Mouse (Mus musculus) kidney, embryonic 15.5 days (tissue): ENCODE results near the gene Gpx8. TPM values are rescaled to one million over a fixed set of nuclear protein-coding genes. Genes with fewer than 3 reads are reported as not detected.

ENCODE experiments used
- ATAC-seq: fragments of 200-750 bp; cut with Nextera tagmentation; replicated peaks from 2 replicates; pipeline ENCODE4 v1.8.0; 2017; ENCODE audit warnings: moderate TSS enrichment; ENCODE audit not compliant: low FRiP score
- H3K27ac ChIP-seq: fragments of 300-500 bp; sonication (generic); 2 replicates; pipeline ENCODE4 v1.5.1; 2015; ENCODE audit warnings: mild to moderate bottlenecking, inconsistent platforms
- H3K27me3 ChIP-seq: fragments of 300-500 bp; sonication (generic); 2 replicates; pipeline ENCODE4 v1.6.1; 2015; ENCODE audit warnings: inconsistent platforms
- H3K36me3 ChIP-seq: fragments of 300-500 bp; sonication (generic); 2 replicates; pipeline ENCODE4 v1.6.1; 2015; ENCODE audit warnings: inconsistent platforms
- H3K4me1 ChIP-seq: fragments of 300-500 bp; sonication (generic); 2 replicates; pipeline ENCODE4 v1.6.1; 2015; ENCODE audit warnings: inconsistent platforms
- H3K4me2 ChIP-seq: fragments of 300-500 bp; sonication (generic); 2 replicates; pipeline ENCODE4 v1.6.1; 2015; ENCODE audit warnings: moderate library complexity, mild to moderate bottlenecking, inconsistent platforms
- H3K4me3 ChIP-seq: fragments of 300-500 bp; sonication (generic); replicated peaks from 2 replicates; pipeline ENCODE4 v1.5.1; 2015; ENCODE audit warnings: mild to moderate bottlenecking, inconsistent platforms
- H3K9ac ChIP-seq: fragments of 300-500 bp; sonication (generic); 2 replicates; pipeline ENCODE4 v1.6.1; 2015; ENCODE audit warnings: mild to moderate bottlenecking, inconsistent platforms
- H3K9me3 ChIP-seq: fragments of 300-500 bp; sonication (generic); replicated peaks from 2 replicates; pipeline ENCODE4 v1.6.1; 2016; ENCODE audit warnings: inconsistent platforms
- WGBS: fragments of 180-500 bp; shearing (Covaris S2); methylation state at CpG from one replicate; pipeline ENCODE4 v1.1.7; 2015; ENCODE audit warnings: mixed read lengths; 5-methylcytosine and 5-hydroxymethylcytosine counted together
- polyA plus RNA-seq: library from polyadenylated mRNA; unstranded; fragments of >200 nt; fragmentation: Nextera tagmentation; extraction: Ambion mirVana; gene quantifications from 2 replicates; pipeline ENCODE4 v1.2.1, GENCODE M21; 2015

Gene Gpx8
- polyA plus RNA-seq, 1 experiment from 2014 or later: 161 TPM

DNA sequence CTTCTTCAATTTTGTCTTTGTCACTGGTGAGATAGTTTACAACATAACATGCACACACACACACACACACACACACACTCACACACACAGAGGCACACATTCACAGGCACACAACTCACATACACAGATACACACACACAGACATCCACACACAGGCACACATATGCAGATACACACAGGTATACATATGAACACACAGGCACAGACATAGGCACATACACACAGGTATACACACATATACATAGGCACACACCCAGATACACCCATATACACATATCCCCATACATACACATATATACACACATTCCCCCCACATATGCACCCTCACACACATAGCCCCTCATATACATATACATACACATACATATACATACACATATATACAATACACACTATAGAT, 808 bp upstream of the Gpx8 start:
- Histone ChIP-seq H3K9ac (no peak overlapping the region), H3K36me3 (peaks cover 14% of the 10 kb centered on the region), H3K27me3 (0 out of 2 replicates have a peak, but pooled peaks cover 4% of the 10 kb centered on the region), H3K4me1 (peaks cover 17% of the 10 kb centered on the region), H3K4me3 (no peak overlapping the region), H3K9me3 (no peaks in the 10 kb centered on the region), H3K27ac (no peak overlapping the region), H3K4me2 (peak overlapping the region; percentile 61; the same call in 1 of the 2 replicates)
- peak; percentile 38 for ATAC-seq

- Histone ChIP-seq H3K36me3 (peaks cover 18% of the 10 kb centered on the region), H3K4me2 (peak overlapping the region; percentile 61), H3K4me1 (peaks cover 17% of the 10 kb centered on the region), H3K4me3 (peak overlapping the region; percentile 67), H3K27ac (peak overlapping the region; percentile 93), H3K27me3 (0 out of 2 replicates have a peak, but pooled peaks cover 4% of the 10 kb centered on the region), H3K9me3 (no peaks in the 10 kb centered on the region), H3K9ac (peak overlapping the region; percentile 53)
- ATAC-seq: no peak
- 7% methylated on average over 18 of the region's 18 CpGs for WGBS
Measured at GRCm38 (mm10) chr13:113045458-113046110, 626 bp downstream of the Gpx8 start.

DNA sequence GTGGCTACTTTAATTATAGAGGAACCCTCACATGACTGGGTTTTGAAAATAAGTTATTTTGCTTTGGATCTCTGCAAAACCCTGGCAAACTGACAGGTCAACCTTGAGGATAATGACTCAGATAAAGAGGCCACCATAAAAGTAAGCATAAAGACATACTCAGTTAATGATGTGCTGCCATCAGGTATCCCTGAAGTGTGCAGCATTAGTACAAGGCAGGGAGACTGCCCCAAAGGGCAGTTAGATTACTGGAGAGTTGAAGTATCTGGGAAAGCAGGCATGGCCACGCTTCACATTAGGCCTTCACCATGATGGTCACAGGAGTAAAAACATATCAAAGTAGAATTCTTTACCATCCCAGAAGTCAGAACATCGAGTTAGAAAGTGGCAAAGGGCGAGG, 1.3 kb downstream of the Gpx8 start:
- whole genome bisulfite sequencing: 30% methylated on average over 3 of the region's 3 CpGs
- H3K4me2 ChIP-seq: peak overlapping the region; percentile 61

GRCm38 (mm10) chr13:113035852-113036251, 10.4 kb downstream of the Gpx8 start:
- no peak overlapping the region for H3K27ac ChIP-seq
- H3K9ac ChIP-seq: no peak overlapping the region
- peaks cover 53% of the 10 kb centered on the region for H3K27me3 ChIP-seq
- no peaks in the 10 kb centered on the region for H3K9me3 ChIP-seq
- H3K4me1 ChIP-seq: peaks cover 37% of the 10 kb centered on the region
- H3K36me3 ChIP-seq: no peaks in the 10 kb centered on the region
- under 1% methylated on average over 4 of the region's 4 CpGs for WGBS
- H3K4me2 ChIP-seq: peak overlapping the region; percentile 99
- peak overlapping the region; percentile 62 for H3K4me3 ChIP-seq
- peak; percentile 88 for ATAC-seq

More for the DNA sequence above, 1.3 kb downstream of the Gpx8 start:
- Histone ChIP-seq H3K9ac (peak overlapping the region; percentile 53; the same call in 1 of the 2 replicates), H3K27me3 (0 out of 2 replicates have a peak, but pooled peaks cover 4% of the 10 kb centered on the region), H3K27ac (no peak overlapping the region), H3K4me1 (peaks cover 20% of the 10 kb centered on the region), H3K4me3 (peak overlapping the region; percentile 67), H3K9me3 (no peaks in the 10 kb centered on the region), H3K36me3 (peaks cover 18% of the 10 kb centered on the region)
- no peak for ATAC-seq

- no peaks in the 10 kb centered on the region for H3K36me3 ChIP-seq
Measured at GRCm38 (mm10) chr13:113034950-113035421, 11.2 kb downstream of the Gpx8 start, which contains the start of gene Cdc20b. TSS of gene Cdc20b (plus strand) at chr13:113035111.

GRCm38 (mm10) chr13:113034271-113034886, 11.8 kb downstream of the Gpx8 start:
- H3K4me3 ChIP-seq: peak overlapping the region; percentile 62
- under 1% methylated on average over 11 of the region's 11 CpGs for WGBS

More at GRCm38 (mm10) chr13:113034950-113035421, 11.2 kb downstream of the Gpx8 start, which contains the start of gene Cdc20b:
- H3K9me3 ChIP-seq: no peaks in the 10 kb centered on the region
- H3K27ac ChIP-seq: no peak within 1 kb of the TSS
- H3K4me1 ChIP-seq: peaks cover 35% of the 10 kb centered on the region
- WGBS: under 1% methylated on average over 46 of the region's 46 CpGs
- H3K4me2 ChIP-seq: peak within 1 kb of the TSS; percentile 99
- H3K4me3 ChIP-seq: peak within 1 kb of the TSS; percentile 62
- peaks cover 57% of the 10 kb centered on the region for H3K27me3 ChIP-seq
- H3K9ac ChIP-seq: peak within 1 kb of the TSS; percentile 50
- 0 out of 2 replicates have a peak, but pooled peaks have one; percentile 10 for ATAC-seq

GRCm38 (mm10) chr13:113032831-113033230, 13.4 kb downstream of the Gpx8 start:
- Histone ChIP-seq H3K36me3 (no peaks in the 10 kb centered on the region), H3K9ac (no peak overlapping the region), H3K27me3 (peaks cover 67% of the 10 kb centered on the region), H3K27ac (no peak overlapping the region), H3K4me1 (peaks cover 31% of the 10 kb centered on the region), H3K9me3 (no peaks in the 10 kb centered on the region), H3K4me2 (no peak overlapping the region), H3K4me3 (no peak overlapping the region)
- ATAC-seq: no peak

More at GRCm38 (mm10) chr13:113034271-113034886, 11.8 kb downstream of the Gpx8 start:
- H3K4me2 ChIP-seq: peak overlapping the region; percentile 99
- H3K27ac ChIP-seq: no peak overlapping the region
- peaks cover 63% of the 10 kb centered on the region for H3K27me3 ChIP-seq
- ATAC-seq: no peak
- peak overlapping the region; percentile 50 for H3K9ac ChIP-seq
- H3K4me1 ChIP-seq: peaks cover 31% of the 10 kb centered on the region
- no peaks in the 10 kb centered on the region for H3K9me3 ChIP-seq
- no peaks in the 10 kb centered on the region for H3K36me3 ChIP-seq

- H3K9me3 ChIP-seq: no peaks in the 10 kb centered on the region
- H3K4me3 ChIP-seq: peak overlapping the region; percentile 57
- no peak overlapping the region for H3K27ac ChIP-seq
- peaks cover 63% of the 10 kb centered on the region for H3K27me3 ChIP-seq
- H3K4me1 ChIP-seq: peaks cover 31% of the 10 kb centered on the region
- WGBS: 1% methylated on average over 40 of the region's 40 CpGs
- no peaks in the 10 kb centered on the region for H3K36me3 ChIP-seq
- H3K9ac ChIP-seq: peak overlapping the region; percentile 49; the same call in 1 of the 2 replicates
- peak overlapping the region; percentile 98 for H3K4me2 ChIP-seq
- peak; percentile 58 for ATAC-seq
Measured at GRCm38 (mm10) chr13:113031792-113032571, 14.2 kb downstream of the Gpx8 start.

GRCm38 (mm10) chr13:113031351-113031750, 14.9 kb downstream of the Gpx8 start:
- Histone ChIP-seq H3K36me3 (no peaks in the 10 kb centered on the region), H3K4me2 (peak overlapping the region; percentile 98), H3K27me3 (peaks cover 63% of the 10 kb centered on the region), H3K4me1 (peaks cover 31% of the 10 kb centered on the region), H3K4me3 (peak overlapping the region; percentile 57), H3K9me3 (no peaks in the 10 kb centered on the region), H3K27ac (no peak overlapping the region), H3K9ac (no peak overlapping the region)
- peak; percentile 3; the same call in 1 of the 2 replicates for ATAC-seq
- 1% methylated on average over 7 of the region's 7 CpGs for WGBS

GRCm38 (mm10) chr13:113023274-113024143, 22.7 kb downstream of the Gpx8 start:
- Histone ChIP-seq H3K27ac (no peak overlapping the region), H3K4me2 (no peak overlapping the region), H3K9ac (no peak overlapping the region), H3K4me1 (peaks cover 7% of the 10 kb centered on the region; the same call in 1 of the 2 replicates), H3K4me3 (no peak overlapping the region), H3K9me3 (no peaks in the 10 kb centered on the region), H3K36me3 (no peaks in the 10 kb centered on the region), H3K27me3 (peaks cover 17% of the 10 kb centered on the region; the same call in 1 of the 2 replicates)
- WGBS: 56% methylated on average over 17 of the region's 17 CpGs
- no peak for ATAC-seq

- H3K4me1 ChIP-seq: peaks cover 7% of the 10 kb centered on the region; the same call in 1 of the 2 replicates
- H3K4me2 ChIP-seq: no peak overlapping the region
- no peak overlapping the region for H3K27ac ChIP-seq
- ATAC-seq: no peak
- no peaks in the 10 kb centered on the region for H3K36me3 ChIP-seq
- peaks cover 13% of the 10 kb centered on the region; the same call in 1 of the 2 replicates for H3K27me3 ChIP-seq
- H3K4me3 ChIP-seq: no peak overlapping the region
- H3K9me3 ChIP-seq: no peaks in the 10 kb centered on the region
- H3K9ac ChIP-seq: no peak overlapping the region
- WGBS: 68% methylated on average over 8 of the region's 8 CpGs
Measured at GRCm38 (mm10) chr13:113022467-113022866, 23.7 kb downstream of the Gpx8 start.
